Mouse (Mus musculus): ENCODE measurements around the gene Ensa. TPM values are rescaled to one million over a fixed set of nuclear protein-coding genes. Genes with fewer than 3 reads are reported as not detected.

Gene Ensa
- 10 to 100 TPM; 74.4 to 87.9 TPM for polyA plus RNA-seq (2017; shearing (Covaris generic))

DNA sequence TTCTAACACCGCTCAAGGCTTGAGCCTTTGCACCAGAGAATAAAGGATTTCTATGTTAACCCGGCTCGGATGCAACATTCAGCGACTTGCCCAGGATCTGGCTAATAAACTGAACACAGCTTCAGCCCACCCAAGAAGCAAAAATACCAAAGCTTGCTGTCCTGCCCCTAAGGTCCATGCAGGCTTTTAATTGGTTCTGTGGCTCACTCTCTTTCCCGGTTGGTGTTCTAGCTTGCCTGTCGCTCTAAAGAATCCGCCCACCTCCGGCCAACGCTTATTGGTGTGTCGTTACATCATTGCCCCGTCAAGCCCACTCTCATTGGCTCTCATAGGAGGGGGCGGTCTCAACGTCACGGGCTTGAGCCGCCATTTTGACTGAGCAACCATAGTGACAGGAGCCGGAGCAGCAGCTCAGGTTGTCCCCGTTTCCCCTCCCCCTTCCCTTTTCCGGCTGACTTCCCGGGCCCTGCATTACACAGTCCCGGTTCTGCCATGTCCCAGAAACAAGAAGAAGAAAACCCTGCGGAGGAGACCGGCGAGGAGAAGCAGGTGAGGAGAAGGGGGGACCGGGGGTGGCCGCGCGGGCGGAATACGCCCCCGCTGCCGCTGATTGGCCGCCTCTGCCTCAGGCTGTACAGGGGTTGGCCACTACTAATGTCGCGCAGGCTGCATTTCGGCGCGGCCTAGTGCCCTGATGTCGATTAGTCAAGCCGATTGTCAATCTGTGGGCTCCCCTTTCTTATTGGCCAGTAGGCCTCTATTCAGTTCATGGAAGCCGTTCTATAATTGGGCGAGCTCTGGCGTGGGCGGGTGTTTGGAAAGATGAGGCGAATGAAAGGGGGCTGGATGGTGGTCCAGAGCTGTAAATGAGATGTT, at the start of gene Ensa:
TSS of gene Ensa (plus strand) at position 366 of the 876 bp plus-strand sequence.

DNA sequence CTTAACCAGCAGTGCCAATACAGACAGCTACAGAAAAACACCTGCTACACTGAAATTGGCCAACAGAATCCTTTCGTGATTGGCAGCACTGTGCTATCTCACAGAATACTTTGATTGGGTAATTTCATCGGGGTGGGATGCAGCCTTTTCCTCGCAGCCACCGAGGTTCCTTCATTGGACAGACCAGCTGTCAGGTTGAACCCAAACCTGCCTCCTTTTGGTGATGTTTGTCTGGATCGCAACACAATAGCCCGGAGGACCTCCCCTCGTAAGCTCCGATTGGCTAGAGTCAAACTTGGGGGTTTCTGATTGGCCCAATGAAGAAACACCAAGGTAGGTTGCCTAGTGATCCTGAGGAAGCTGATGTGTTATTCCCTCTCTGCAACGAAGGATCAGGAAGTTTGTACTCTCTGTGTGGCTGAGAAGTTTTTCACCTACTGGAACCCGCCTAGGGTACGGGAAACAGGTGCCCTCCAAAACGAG, 36.1 kb upstream of the Ensa start, which contains the start of gene Golph3l:
TSS of gene Golph3l (plus strand) at position 331 of the 483 bp plus-strand sequence.

DNA sequence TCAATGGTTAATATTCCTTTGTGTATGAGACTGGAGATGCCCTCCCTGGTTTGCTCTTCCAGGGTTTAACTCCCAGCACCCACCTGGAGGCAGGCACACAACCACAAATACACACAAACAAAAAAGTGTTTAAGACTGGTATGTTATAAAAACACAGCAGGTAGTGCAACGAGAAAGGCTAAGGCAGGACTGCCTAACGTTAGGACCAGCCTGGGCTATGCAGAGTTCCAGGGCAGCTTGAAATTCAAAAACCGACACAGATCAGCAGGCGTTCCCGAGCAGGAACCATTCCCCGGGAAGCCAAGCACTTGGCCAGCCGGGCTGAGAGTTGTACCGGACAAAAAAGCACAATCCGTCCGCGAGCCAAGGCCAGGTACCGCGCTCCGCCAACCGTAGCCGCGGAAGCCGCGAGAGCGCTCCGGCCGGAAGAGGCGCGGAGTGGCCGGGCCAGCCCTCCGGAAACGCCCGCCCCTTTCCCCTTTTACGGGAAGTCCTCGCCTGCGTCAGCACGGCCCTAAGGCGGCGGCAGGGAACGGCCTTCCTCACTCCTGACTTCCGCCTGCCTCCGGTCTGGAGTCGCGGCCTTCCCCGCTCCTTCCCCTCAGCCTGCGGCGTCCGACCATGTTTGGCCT, 33.6 kb downstream of the Ensa start, which contains the start of gene Mcl1:
TSS of gene Mcl1 (plus strand) at position 553 of the 632 bp plus-strand sequence.

Other genes with a start within 250 kb of the Ensa start
- gene 4930558C23Rik, start 222.2 kb upstream of the Ensa start, polyA plus RNA-seq (2017; shearing (Covaris generic)) = not detected
- gene Arnt, start 190.6 kb upstream of the Ensa start, polyA plus RNA-seq (2017; shearing (Covaris generic)) = 10 to 100 TPM; 33.0 to 36.3 TPM
- gene Ctsk, start 125.7 kb upstream of the Ensa start, polyA plus RNA-seq (2017; shearing (Covaris generic)) = not detected
- gene Ctss, start 98.2 kb upstream of the Ensa start, polyA plus RNA-seq (2017; shearing (Covaris generic)) = 100 to 1,000 TPM; 332 to 402 TPM
- gene Hormad1, start 65.3 kb upstream of the Ensa start, polyA plus RNA-seq (2017; shearing (Covaris generic)) = under 1 TPM in 1 of 2 experiments, not detected in 1; 0.11 TPM
- gene Golph3l, start 36.1 kb upstream of the Ensa start, polyA plus RNA-seq (2017; shearing (Covaris generic)) = 10 to 100 TPM; 30.7 to 32.6 TPM
- gene Mcl1, start 33.8 kb downstream of the Ensa start, polyA plus RNA-seq (2017; shearing (Covaris generic)) = 100 to 1,000 TPM; 526 to 541 TPM
- gene Adamtsl4, start 62.9 kb downstream of the Ensa start, polyA plus RNA-seq (2017; shearing (Covaris generic)) = 10 to 100 TPM in 1 of 2 experiments, 1 to 10 TPM in 1; 6.2 to 11.5 TPM
- gene Ecm1, start 114.6 kb downstream of the Ensa start, polyA plus RNA-seq (2017; shearing (Covaris generic)) = 100 to 1,000 TPM; 228 to 314 TPM
- 10 to 100 TPM; 58.7 to 74.1 TPM for gene Tars2, start 135.2 kb downstream of the Ensa start, polyA plus RNA-seq (2017; shearing (Covaris generic))
- 10 to 100 TPM; 29.6 to 34.0 TPM for gene Rprd2, start 193.9 kb downstream of the Ensa start, polyA plus RNA-seq (2017; shearing (Covaris generic))
- gene Prpf3, start 230.9 kb downstream of the Ensa start, polyA plus RNA-seq (2017; shearing (Covaris generic)) = 10 to 100 TPM; 49.5 to 50.7 TPM
- gene Mrps21, start 246.5 kb downstream of the Ensa start, polyA plus RNA-seq (2017; shearing (Covaris generic)) = 100 to 1,000 TPM; 208 to 254 TPM

Data from activated CD4-positive, CD25-positive, alpha-beta regulatory T cell (primary cell).